Mouse (Mus musculus): ENCODE measurements around the gene Fkbp15.

Gene Fkbp15

DNA sequence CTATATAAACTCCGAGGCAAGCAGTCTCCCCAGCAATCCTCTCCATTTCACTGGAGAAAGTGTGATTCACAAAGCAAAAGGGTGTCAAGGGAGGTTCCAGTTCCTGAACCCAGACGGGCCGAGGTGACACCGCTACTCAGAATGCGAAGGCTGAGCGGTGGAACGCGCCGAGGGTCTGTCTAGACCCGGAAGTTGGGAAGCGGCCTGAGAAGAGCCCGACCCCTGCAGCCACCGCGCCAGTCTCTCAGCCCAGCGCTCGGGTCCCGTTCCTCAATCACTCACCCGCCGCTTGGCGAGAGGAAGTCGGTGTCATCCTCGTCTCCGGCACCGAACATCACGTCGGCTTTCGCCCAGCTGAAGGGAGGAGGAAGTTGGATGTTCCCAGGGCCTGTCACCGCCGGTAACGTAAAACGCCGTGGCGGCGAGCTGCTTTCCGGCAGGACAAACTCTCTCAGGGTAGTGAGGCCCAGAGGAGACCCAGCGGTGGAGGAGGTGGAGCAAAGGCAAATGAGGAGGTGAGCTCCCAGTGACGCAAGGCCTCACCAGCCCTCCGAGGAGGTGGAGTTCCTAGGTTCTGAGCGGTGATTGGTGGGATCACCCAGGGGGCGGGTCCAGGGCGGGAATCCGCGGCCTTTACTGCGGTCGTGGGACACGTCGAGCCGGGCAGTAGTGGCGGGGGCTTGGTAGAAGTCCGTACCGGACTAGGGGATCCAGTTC lies at the start of gene Fkbp15, which contains the start of gene Slc31a1:
Fkbp15 (minus strand) TSS at position 461 of the 717 bp plus-strand sequence.
Slc31a1 (plus strand) TSS at position 640 of the 717 bp plus-strand sequence.
- peak; percentile 97 to 98 for DNase-seq

DNA sequence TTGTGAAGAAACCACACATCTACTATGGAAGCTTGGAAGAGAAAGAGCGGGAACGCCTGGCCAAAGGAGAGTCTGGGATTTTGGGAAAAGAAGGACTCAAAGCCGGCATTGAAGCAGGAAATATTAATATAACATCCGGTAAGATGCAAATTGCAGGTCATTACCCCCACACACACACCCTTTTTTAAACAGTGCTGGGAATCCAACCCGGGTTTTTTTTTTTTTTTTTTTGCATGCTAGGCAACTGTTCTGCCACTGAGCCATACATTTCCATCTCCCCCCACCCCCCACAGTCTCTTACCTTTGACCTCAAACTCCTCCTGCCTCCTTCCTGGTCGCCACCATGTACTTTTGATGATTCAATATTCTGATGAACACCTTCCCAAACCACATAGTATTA lies 49.3 kb upstream of the Fkbp15 start:
- DNase-seq: no peak

DNA sequence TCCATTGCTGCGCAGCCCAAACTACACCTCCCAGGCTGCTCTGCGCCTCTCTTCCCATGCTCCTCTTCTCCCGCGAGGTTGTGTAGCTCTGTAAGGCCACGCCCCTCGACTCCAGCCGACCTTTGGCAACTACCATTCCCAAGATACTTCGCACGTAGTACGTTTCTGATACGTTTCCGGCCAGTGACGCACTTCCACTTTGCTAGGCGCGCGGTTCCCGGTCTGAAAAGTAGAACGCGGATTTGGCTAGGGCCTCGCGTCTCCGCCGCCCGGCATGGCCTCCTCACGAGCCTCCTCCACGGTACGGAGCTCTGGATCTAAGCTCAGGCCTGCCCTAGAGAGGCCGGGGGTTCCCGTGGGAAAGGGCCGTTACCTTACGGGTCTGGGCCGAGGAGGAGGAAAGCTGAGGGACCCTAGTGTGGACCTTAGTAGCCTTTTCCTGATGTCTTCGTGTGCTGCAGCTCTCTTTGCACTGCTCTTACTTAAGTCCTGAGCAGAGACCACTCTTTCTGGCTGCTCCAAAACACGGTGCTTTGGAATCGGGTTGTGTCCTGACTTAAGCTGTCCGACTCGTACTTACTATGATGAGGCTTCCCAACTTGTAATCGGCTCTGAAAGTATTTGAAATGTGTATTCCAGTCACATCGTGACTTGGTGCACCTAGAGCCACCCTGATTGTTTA lies 48.4 kb upstream of the Fkbp15 start, which contains the start of the genes Cdc26 and Prpf4:
Cdc26 (minus strand) TSS at position 42 of the 682 bp plus-strand sequence.
Prpf4 (plus strand) TSS at position 197 of the 682 bp plus-strand sequence.
- peak; percentile 99 for DNase-seq

- DNase-seq: peak; percentile 53 to 70
Measured at GRCm38 (mm10) chr4:62407730-62408582, 47.6 kb upstream of the Fkbp15 start.

DNA sequence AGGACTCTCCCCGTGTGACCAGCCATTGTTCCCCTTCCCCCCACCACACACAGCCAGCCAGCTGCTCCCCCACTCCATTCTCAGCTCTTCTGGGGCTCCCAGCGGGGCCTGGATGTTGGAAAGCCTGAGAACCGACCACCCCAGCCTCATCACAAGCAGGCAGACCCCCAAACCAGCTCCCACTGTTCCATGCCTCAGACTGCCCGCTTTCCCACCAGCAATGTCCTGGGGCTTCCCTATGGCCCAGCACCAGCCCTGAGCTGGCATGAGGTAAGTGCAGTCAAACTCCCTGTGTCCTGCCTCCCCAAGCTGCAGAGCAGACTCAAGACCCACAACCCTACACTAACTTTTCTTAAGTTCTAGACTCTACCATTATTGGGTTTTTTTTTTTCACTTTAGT lies 45.8 kb upstream of the Fkbp15 start:
- DNase-seq: no peak

DNA sequence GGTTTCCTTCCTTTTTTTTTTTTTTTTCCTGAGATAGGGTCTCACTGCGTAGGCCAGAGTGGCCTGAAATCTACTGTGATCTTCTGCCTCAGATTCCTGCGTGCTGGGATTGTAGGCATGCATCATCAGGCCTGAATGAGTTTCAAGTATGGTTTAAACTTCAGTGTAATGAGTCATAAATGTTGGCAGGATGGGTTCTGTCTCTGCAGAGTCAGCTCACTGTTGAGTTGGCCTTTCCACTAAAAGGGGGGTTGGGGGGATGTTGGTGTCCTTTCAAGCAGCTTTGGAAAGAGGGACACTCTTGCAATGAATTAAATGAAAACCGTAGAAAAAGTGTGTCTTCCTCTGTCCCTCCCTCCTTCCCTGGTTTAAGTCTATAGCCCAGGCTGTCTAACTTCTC lies 38.6 kb upstream of the Fkbp15 start:
- DNase-seq: no peak

DNA sequence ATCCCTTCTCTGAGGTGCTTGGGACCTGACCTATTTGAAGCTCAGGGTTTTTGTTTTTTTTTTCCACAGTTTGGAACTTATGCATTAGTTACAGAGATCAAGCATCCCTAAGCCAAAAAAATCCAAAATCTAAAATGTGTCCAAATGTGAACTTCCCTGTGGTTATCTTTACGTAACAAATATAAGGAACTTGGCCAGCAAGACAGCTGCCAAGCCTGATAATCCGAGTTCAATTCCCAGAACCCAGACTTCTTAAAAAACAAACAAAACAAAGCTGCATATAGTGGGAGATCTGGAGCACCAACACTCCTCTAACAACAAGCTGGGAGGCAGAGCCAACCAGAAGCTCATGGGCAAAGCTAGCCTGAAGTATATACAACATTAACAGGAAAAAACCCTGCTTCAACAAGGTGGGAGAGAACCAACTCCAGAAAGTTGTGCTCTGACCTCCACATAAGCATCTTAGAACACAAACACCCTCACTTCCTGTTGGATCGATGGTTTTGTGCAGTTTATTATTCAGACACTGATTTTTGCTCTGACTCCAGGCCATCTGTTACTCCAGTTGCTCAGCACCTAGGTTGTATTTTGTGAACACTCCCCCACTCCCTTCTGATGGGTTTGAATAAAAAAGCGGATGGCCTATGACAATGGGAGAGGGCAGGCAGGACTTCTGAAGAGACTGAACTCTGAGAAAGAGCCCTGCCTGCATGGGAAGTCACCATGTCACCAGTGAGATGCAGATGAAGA lies 37.4 kb upstream of the Fkbp15 start:
- DNase-seq: no peak

DNA sequence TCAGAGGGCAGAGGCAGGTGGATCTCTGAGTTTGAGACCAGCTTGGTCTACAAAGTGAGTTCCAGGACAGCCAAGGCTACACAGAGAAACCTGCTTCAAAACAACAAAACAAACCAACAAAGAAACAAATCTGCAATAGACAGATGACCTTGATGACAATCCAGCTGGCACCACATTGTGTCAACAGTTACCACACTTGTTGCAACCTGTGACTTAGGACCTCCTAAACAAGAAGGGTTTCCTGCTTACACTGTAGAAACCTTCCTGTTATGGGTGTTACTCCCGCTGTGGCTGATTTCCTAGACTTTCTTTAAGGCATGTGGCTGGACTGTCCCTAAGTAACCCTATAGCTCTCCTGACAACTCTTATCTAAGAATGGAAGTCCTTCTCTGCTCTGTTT lies 35.5 kb upstream of the Fkbp15 start:
- no peak for DNase-seq

DNA sequence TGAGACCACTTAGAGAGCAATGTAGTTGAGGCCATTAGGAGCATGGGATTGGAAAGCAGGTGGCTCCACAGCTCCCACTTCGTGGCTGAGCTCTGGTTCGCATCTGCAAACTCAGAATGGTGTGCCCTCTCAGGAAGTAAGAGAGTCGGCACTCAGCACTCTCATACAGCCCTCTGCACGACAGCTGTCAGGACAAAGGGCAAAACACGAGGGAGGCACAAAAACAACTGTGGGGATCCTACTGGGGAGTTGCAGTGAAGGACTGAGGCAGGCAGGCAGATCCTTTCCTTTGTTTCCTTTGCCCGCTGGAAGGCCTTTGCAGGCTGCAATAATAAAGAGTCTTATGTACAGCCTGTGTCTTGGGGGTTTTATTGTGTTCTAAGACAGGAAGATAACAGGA lies 33.1 kb upstream of the Fkbp15 start:
- no peak for DNase-seq

- no peak for DNase-seq
Measured at GRCm38 (mm10) chr4:62391892-62392291, 31.5 kb upstream of the Fkbp15 start.

GRCm38 (mm10) chr4:62389592-62390512 lies 29.5 kb upstream of the Fkbp15 start:
- DNase-seq: peak; percentile 26 to 27

- DNase-seq: no peak
Measured at GRCm38 (mm10) chr4:62385439-62385838, 25.1 kb upstream of the Fkbp15 start.

DNA sequence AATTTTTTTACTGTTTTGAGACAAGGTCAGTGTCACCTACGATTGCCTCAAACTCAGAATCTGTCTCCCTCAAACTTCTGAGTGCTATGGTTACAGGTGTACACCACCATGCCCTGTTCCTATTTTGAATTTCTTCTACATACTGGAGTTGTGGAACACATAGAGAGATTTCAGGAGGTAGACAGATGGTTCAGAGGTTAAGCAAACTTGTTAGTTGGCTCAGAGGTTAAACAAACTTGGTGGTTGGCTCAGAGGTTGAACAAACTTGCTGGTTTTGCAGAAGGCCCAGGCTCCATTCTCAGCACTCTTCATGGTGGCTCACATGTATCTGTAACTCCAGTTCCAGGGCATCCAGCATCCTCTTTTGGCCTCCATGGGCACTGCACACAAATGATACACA lies 23.8 kb upstream of the Fkbp15 start:
- no peak for DNase-seq

DNA sequence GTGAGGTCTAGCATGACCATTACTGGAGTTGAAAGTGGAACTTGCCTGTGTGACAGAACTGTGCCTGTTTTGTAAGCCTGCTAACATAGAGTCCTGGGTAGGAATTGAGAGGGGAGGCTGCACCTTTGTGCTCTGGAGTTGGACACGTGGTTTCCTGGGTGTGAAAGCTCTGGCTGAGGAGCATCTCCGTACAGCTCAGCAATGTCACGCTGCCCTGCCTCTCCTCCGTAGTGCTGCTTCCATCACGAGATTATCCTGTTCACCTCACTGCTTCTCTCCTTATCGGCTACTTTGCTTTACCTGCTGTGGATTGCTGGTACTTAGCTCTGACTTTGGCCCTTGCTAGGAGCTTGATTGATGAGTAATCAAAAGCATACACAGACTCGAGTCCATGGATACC lies 23.4 kb upstream of the Fkbp15 start:
- DNase-seq: peak in 1 of 2 experiments; percentile 24

DNA sequence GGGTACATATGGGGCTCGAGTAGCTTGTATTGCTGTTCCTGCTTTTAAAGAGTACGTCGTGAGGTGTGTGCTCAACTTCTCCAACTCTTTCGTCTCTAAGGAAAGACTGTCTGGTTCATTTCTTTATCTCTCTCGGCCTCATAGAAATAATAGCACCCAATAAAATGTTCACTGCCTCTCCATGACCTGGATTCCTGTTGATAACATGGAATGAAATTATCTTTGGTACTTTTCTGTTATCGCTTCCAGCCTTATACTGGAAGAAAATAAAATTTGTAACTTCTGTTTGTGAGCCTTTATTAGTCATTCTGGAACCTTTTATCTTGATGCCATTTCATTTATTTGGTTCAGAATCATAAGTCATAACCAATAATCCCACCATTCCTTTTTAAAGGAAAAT lies 22.9 kb upstream of the Fkbp15 start:
- no peak for DNase-seq

DNA sequence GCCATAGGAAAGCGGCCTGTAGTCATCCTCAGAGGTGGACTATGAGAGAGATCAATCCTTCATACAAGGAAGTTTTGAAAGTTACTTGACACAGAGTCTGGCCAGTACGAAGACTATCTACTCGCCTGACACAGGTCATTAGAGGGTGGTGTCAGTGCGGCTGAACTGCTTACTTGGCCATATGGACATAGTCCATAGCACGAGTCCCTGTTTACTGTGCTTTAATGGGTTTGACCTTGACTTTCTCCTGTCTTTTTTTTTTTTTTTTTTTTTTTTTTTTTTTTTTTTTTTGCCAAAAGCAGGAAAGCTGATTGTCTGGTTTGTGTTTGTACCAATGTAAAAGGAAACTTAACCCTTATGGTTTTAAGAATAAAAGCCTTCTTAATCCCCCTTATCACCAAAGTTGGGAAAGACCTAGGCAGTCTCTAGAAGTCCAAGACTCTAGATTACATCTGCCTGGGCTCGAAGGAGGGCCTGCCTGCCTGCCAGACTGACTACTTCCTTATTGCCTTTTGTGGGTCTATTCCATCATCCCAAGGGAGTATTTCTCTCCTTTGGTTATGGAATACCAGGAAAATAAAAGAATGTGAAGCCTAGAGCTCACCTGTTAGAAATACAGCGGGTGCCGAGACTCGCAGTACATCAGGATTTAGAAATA lies 19.5 kb upstream of the Fkbp15 start:
- no peak for DNase-seq

DNA sequence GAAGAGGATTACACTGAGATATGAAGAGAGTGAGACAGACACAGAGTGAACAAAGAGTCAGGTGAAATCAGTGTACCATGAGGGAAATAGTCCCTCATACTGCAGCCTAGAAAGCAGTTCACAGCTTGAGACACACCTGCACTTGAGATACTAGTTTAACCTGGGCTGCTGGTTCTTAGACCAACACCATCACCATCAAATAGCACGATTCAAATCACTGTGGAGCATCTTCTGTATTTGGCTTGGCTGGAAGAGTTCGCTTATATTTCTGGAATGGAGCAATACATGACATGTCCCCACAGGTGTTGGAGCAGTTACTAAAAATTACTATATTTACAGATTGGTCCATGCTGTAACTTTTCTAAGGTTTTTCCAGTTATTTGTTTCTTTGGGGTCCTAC lies 15.8 kb upstream of the Fkbp15 start:
- DNase-seq: no peak

DNA sequence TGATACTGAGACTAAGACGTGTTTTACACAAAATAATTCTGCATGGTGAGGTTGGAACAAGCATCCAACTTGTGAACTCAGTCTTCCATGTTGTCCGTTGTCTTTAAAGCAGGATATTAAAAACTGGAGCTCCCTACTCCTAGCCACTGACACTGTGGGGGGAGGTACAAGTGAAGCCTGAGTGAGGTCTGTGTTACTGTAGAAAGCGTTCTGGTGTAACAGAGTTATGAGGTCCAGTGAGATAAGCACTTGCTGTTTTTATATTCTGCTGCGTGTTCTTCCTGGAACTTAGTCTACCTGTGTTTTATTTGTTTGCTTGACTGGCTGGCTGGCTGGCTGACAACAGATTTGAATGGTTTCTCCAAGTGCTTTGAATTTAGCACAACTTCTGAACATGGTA lies 14.0 kb upstream of the Fkbp15 start:
- no peak for DNase-seq

GRCm38 (mm10) chr4:62373668-62374067 lies 13.3 kb upstream of the Fkbp15 start:
- DNase-seq: peak in 1 of 2 experiments; percentile 23

DNA sequence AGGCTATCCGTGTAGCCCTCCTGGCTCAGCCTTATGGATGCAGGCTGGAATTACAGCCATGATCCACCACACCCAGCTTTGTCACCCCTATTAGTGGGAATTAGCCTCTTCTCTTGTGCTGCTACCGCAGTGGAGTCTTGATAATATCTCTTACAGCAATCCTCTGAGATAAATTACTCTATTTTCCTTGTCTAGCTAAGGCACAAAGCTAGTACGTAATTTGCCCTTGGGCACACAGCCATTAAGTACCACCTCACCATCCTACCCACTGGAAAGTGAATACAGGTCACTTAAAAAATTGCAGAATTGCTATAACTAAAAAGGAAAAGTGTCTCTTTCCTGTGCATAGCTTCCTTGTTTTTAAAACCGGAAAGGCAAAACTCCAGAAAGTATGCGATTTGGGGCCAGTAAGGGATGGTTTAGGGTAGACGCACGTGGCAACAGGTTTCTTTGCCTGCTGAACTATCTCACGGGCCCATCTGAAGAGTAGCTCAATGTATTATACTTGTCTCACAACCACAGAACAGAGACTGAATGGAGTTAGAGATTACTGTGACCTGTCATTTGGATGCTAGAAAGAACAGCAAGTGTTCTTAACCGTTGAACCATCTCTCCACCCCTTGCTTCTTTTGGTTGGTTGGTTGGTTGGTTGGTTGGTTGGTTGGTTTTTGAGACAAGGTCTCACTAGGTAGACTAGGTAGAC lies 12.6 kb upstream of the Fkbp15 start:
- DNase-seq: no peak
